Mouse (Mus musculus) MEL (cell line): ENCODE measurements at regions not wholly inside any gene's neighbourhood (a gene's known extent, or its start where the extent isn't known, plus 50 kb on each side); places are given as distances from the start of the nearest gene placed in this dataset.

ENCODE experiments used
- DNase-seq: peaks from one replicate; pipeline ENCODE4 v3.0.0; 2011; ENCODE audit warnings: low read depth, low spot score
- H3K27ac ChIP-seq: 2 replicates; pipeline ENCODE4 v1.5.1; 2012; ENCODE audit warnings: low read depth, mild to moderate bottlenecking, control low read depth, low read length, moderate library complexity; ENCODE audit not compliant: control insufficient read depth
- H3K27me3 ChIP-seq, 2 experiments: fragments of 150-350 bp in 1 of 2; sonication (generic) in 1 of 2; 2 replicates each; pipeline ENCODE4 v1.6.1; 2012; ENCODE audit warnings: low read length in 2 of 2, mild to moderate bottlenecking in 2 of 2, improper control_type of control experiment in 1 of 2, moderate library complexity in 1 of 2; ENCODE audit not compliant: insufficient read depth in 2 of 2, control insufficient read depth in 1 of 2
- H3K36me3 ChIP-seq, 2 experiments: 2 replicates each; pipeline ENCODE4 v1.6.1; 2012 to 2014; ENCODE audit warnings: low read length in 2 of 2, improper control_type of control experiment in 1 of 2, inconsistent platforms in 1 of 2, mild to moderate bottlenecking in 1 of 2; ENCODE audit not compliant: insufficient read depth in 2 of 2, control insufficient read depth in 1 of 2
- H3K4me1 ChIP-seq, 2 experiments: fragments of 150-350 bp in 1 of 2; sonication (generic) in 1 of 2; 2 replicates each; pipeline ENCODE4 v1.6.1; 2012; ENCODE audit warnings: low read length in 2 of 2, improper control_type of control experiment in 1 of 2, mild to moderate bottlenecking in 1 of 2; ENCODE audit not compliant: insufficient read depth in 2 of 2, control insufficient read depth in 1 of 2
- H3K4me3 ChIP-seq, 2 experiments: fragments of 150-350 bp in 1 of 2; sonication (generic) in 1 of 2; 2 replicates each; pipeline ENCODE4 v1.5.1; 2012; ENCODE audit warnings: low read depth in 2 of 2, low read length in 2 of 2, mild to moderate bottlenecking in 2 of 2, moderate library complexity in 2 of 2, control low read depth in 1 of 2, improper control_type of control experiment in 1 of 2; ENCODE audit not compliant: control insufficient read depth in 1 of 2, insufficient read depth in 1 of 2
- H3K79me2 ChIP-seq: 2 replicates; pipeline ENCODE4 v1.6.1; 2012; ENCODE audit warnings: mild to moderate bottlenecking, low read length, moderate library complexity; ENCODE audit not compliant: control insufficient read depth, poor library complexity, insufficient read depth
- H3K9ac ChIP-seq: 2 replicates; pipeline ENCODE4 v1.6.1; 2012; ENCODE audit warnings: low read depth, mild to moderate bottlenecking, control low read depth, low read length, moderate library complexity; ENCODE audit not compliant: control insufficient read depth, poor library complexity, severe bottlenecking
- H3K9me3 ChIP-seq: fragments of 150-350 bp; sonication (generic); replicated peaks from 2 replicates; pipeline ENCODE4 v1.6.1; 2012; ENCODE audit warnings: mild to moderate bottlenecking, low read length, improper control_type of control experiment, moderate library complexity; ENCODE audit not compliant: insufficient read depth
- BHLHE40 ChIP-seq: IDR thresholded peaks from 2 replicates; pipeline ENCODE4 v1.6.1; 2012; ENCODE audit warnings: low read depth, mild to moderate bottlenecking, inconsistent platforms, low read length, improper control_type of control experiment, borderline replicate concordance
- CHD1 ChIP-seq: IDR thresholded peaks from 2 replicates; pipeline ENCODE4 v1.6.1; 2012; ENCODE audit warnings: low read depth, mild to moderate bottlenecking, inconsistent platforms, low read length, improper control_type of control experiment
- CHD2 ChIP-seq: IDR thresholded peaks from 2 replicates; pipeline ENCODE4 v1.6.1; 2011; ENCODE audit warnings: low read length, improper control_type of control experiment
- CTCF ChIP-seq, 3 experiments: IDR thresholded peaks in 2 of 3; conservative IDR thresholded peaks in 1 of 3; 2 replicates each; pipeline ENCODE4 v1.5.1; 2011 to 2012; ENCODE audit warnings: low read length in 3 of 3, low read depth in 2 of 3, mild to moderate bottlenecking in 2 of 3, improper control_type of control experiment in 1 of 3, inconsistent platforms in 1 of 3, mixed read lengths in 1 of 3, moderate library complexity in 1 of 3; ENCODE audit not compliant: control insufficient read depth in 1 of 3, insufficient read depth in 1 of 3, poor library complexity in 1 of 3, severe bottlenecking in 1 of 3
- E2F4 ChIP-seq: IDR thresholded peaks from 2 replicates; pipeline ENCODE4 v1.6.1; 2011; ENCODE audit warnings: low read depth, low read length, improper control_type of control experiment, borderline replicate concordance
- ELF1 ChIP-seq: IDR thresholded peaks from 2 replicates; pipeline ENCODE4 v1.6.1; 2014; ENCODE audit warnings: low read depth, mild to moderate bottlenecking, inconsistent platforms, low read length, improper control_type of control experiment, moderate library complexity
- EP300 ChIP-seq, 2 experiments: IDR thresholded peaks; 2 replicates each; pipeline ENCODE4 v1.6.1; 2011; ENCODE audit warnings: improper control_type of control experiment in 2 of 2, low read length in 2 of 2, low read depth in 1 of 2, mild to moderate bottlenecking in 1 of 2
- ETS1 ChIP-seq: IDR thresholded peaks from 2 replicates; pipeline ENCODE4 v1.6.1; 2012; ENCODE audit warnings: low read depth, mild to moderate bottlenecking, inconsistent platforms, low read length, improper control_type of control experiment, moderate library complexity
- GABPA ChIP-seq: IDR thresholded peaks from 2 replicates; pipeline ENCODE4 v1.6.1; 2012; ENCODE audit warnings: low read depth, mild to moderate bottlenecking, inconsistent platforms, low read length, improper control_type of control experiment, moderate library complexity
- GATA1 ChIP-seq: IDR thresholded peaks from 2 replicates; pipeline ENCODE4 v1.6.1; 2011; ENCODE audit warnings: low read depth, low read length, improper control_type of control experiment
- HCFC1 ChIP-seq: IDR thresholded peaks from 2 replicates; pipeline ENCODE4 v1.6.1; 2012; ENCODE audit warnings: low read depth, mild to moderate bottlenecking, inconsistent platforms, low read length, improper control_type of control experiment, moderate library complexity
- JUND ChIP-seq: IDR thresholded peaks from 2 replicates; pipeline ENCODE4 v1.6.1; 2011; ENCODE audit warnings: low read depth, mild to moderate bottlenecking, improper control_type of control experiment, low read length
- KAT2A ChIP-seq: conservative IDR thresholded peaks from 2 replicates; pipeline ENCODE4 v1.6.1; 2012; ENCODE audit warnings: low read depth, low read length, improper control_type of control experiment, inconsistent platforms
- MAFK ChIP-seq: IDR thresholded peaks from 2 replicates; pipeline ENCODE4 v1.6.1; 2011; ENCODE audit warnings: low read depth, mild to moderate bottlenecking, low read length, improper control_type of control experiment, borderline replicate concordance
- MAX ChIP-seq: IDR thresholded peaks from 2 replicates; pipeline ENCODE4 v1.6.1; 2011; ENCODE audit warnings: low read length, improper control_type of control experiment
- MAZ ChIP-seq: IDR thresholded peaks from 2 replicates; pipeline ENCODE4 v1.6.1; 2012; ENCODE audit warnings: low read depth, mild to moderate bottlenecking, inconsistent platforms, low read length, improper control_type of control experiment
- MXI1 ChIP-seq: IDR thresholded peaks from 2 replicates; pipeline ENCODE4 v1.6.1; 2011; ENCODE audit warnings: mild to moderate bottlenecking, low read depth, low read length, improper control_type of control experiment
- MYB ChIP-seq: IDR thresholded peaks from 2 replicates; pipeline ENCODE4 v1.6.1; 2011; ENCODE audit warnings: mild to moderate bottlenecking, low read depth, low read length, improper control_type of control experiment
- MYC ChIP-seq: IDR thresholded peaks from 2 replicates; pipeline ENCODE4 v1.6.1; 2011; ENCODE audit warnings: low read depth, mild to moderate bottlenecking, low read length, improper control_type of control experiment, moderate library complexity
- NELFE ChIP-seq: IDR thresholded peaks from 2 replicates; pipeline ENCODE4 v1.6.1; 2011; ENCODE audit warnings: low read depth, low read length, improper control_type of control experiment
- NRF1 ChIP-seq: IDR thresholded peaks from 2 replicates; pipeline ENCODE4 v1.6.1; 2014; ENCODE audit warnings: low read depth, mild to moderate bottlenecking, inconsistent platforms, low read length, improper control_type of control experiment, moderate library complexity; ENCODE audit not compliant: poor library complexity, insufficient read depth, severe bottlenecking
- POLR2A ChIP-seq, 2 experiments: IDR thresholded peaks; 2 replicates each; pipeline ENCODE4 v1.6.1; 2011 to 2012; ENCODE audit warnings: low read length in 2 of 2, mild to moderate bottlenecking in 2 of 2, control low read depth in 1 of 2, improper control_type of control experiment in 1 of 2, low read depth in 1 of 2, moderate library complexity in 1 of 2; ENCODE audit not compliant: control insufficient read depth in 1 of 2, insufficient read depth in 1 of 2, poor library complexity in 1 of 2
- POLR2AphosphoS2 ChIP-seq: IDR thresholded peaks from 2 replicates; pipeline ENCODE4 v1.6.1; 2011; ENCODE audit warnings: low read length, improper control_type of control experiment
- POLR2AphosphoS5 ChIP-seq: IDR thresholded peaks from 2 replicates; pipeline ENCODE4 v1.6.1; 2012; ENCODE audit warnings: low read depth, borderline replicate concordance, mild to moderate bottlenecking, inconsistent platforms, low read length, moderate library complexity, mixed read lengths
- RAD21 ChIP-seq: IDR thresholded peaks from 2 replicates; pipeline ENCODE4 v1.6.1; 2011; ENCODE audit warnings: mild to moderate bottlenecking, low read depth, low read length, improper control_type of control experiment
- RCOR1 ChIP-seq: IDR thresholded peaks from 2 replicates; pipeline ENCODE4 v1.6.1; 2012; ENCODE audit warnings: low read depth, mild to moderate bottlenecking, inconsistent platforms, low read length, improper control_type of control experiment
- SIN3A ChIP-seq: IDR thresholded peaks from 2 replicates; pipeline ENCODE4 v1.6.1; 2012; ENCODE audit warnings: low read length, improper control_type of control experiment, inconsistent platforms
- SMC3 ChIP-seq: IDR thresholded peaks from 2 replicates; pipeline ENCODE4 v1.6.1; 2011; ENCODE audit warnings: low read depth, low read length, improper control_type of control experiment
- TAL1 ChIP-seq: IDR thresholded peaks from 2 replicates; pipeline ENCODE4 v1.6.1; 2012; ENCODE audit warnings: mild to moderate bottlenecking, inconsistent platforms, low read length, moderate library complexity, mixed read lengths
- TBP ChIP-seq: IDR thresholded peaks from 2 replicates; pipeline ENCODE4 v1.8.0; 2011; ENCODE audit warnings: low read depth, low read length, improper control_type of control experiment
- TCF12 ChIP-seq: IDR thresholded peaks from 2 replicates; pipeline ENCODE4 v1.6.1; 2014; ENCODE audit warnings: low read depth, mild to moderate bottlenecking, inconsistent platforms, low read length, improper control_type of control experiment, moderate library complexity
- UBTF ChIP-seq: IDR thresholded peaks from 2 replicates; pipeline ENCODE4 v1.6.1; 2012; ENCODE audit warnings: low read depth, mild to moderate bottlenecking, inconsistent platforms, low read length, improper control_type of control experiment, moderate library complexity, borderline replicate concordance; ENCODE audit not compliant: insufficient read depth
- USF1 ChIP-seq: IDR thresholded peaks from 2 replicates; pipeline ENCODE4 v1.6.1; 2014; ENCODE audit warnings: low read depth, mild to moderate bottlenecking, inconsistent platforms, low read length, improper control_type of control experiment, moderate library complexity
- USF2 ChIP-seq, 2 experiments: IDR thresholded peaks; 2 replicates each; pipeline ENCODE4 v1.6.1; 2011 to 2012; ENCODE audit warnings: improper control_type of control experiment in 2 of 2, low read length in 2 of 2, borderline replicate concordance in 1 of 2, inconsistent platforms in 1 of 2, low read depth in 1 of 2, mild to moderate bottlenecking in 1 of 2; ENCODE audit not compliant: insufficient read depth in 1 of 2
- ZC3H11A ChIP-seq: IDR thresholded peaks from 2 replicates; pipeline ENCODE4 v1.6.1; 2012; ENCODE audit warnings: low read depth, mild to moderate bottlenecking, inconsistent platforms, low read length, improper control_type of control experiment
- ZKSCAN1 ChIP-seq: IDR thresholded peaks from 2 replicates; pipeline ENCODE4 v1.6.1; 2012; ENCODE audit warnings: low read depth, mild to moderate bottlenecking, inconsistent platforms, low read length, improper control_type of control experiment, moderate library complexity
- ZMIZ1 ChIP-seq: IDR thresholded peaks from 2 replicates; pipeline ENCODE4 v1.6.1; 2012; ENCODE audit warnings: low read depth, mild to moderate bottlenecking, inconsistent platforms, low read length, improper control_type of control experiment, moderate library complexity
- ZNF384 ChIP-seq: IDR thresholded peaks from 2 replicates; pipeline ENCODE4 v1.6.1; 2012; ENCODE audit warnings: low read depth, mild to moderate bottlenecking, inconsistent platforms, low read length, improper control_type of control experiment

- Histone ChIP-seq H3K27me3 (no peaks in the 10 kb centered on the region), H3K4me3 (no peak overlapping the region), H3K4me1 (no peaks in the 10 kb centered on the region), H3K36me3 (no peaks in the 10 kb centered on the region), H3K9ac (no peak overlapping the region), H3K9me3 (no peaks in the 10 kb centered on the region), H3K27ac (no peak overlapping the region), H3K79me2 (no peaks in the 10 kb centered on the region)
- DNase-seq = peak; percentile 69
- TF ChIP-seq TCF12 = no peak
- TF ChIP-seq POLR2A (IDR thresholded peaks at IDR 0.05; ENCODE audit: control insufficient read depth in 1 of 2, insufficient read depth in 1 of 2, low read depth in 1 of 2, low read length in 2 of 2, poor library complexity in 1 of 2) = no peak
- TF ChIP-seq MYC = no peak
- TF ChIP-seq MAZ = no peak
- no peak for TF ChIP-seq ELF1
- TF ChIP-seq ZNF384 = peak; percentile 69; the same call in 1 of the 2 replicates
- TF ChIP-seq ZC3H11A = peak; percentile 86
- no peak for TF ChIP-seq RCOR1
- peak; percentile 84 for TF ChIP-seq SMC3
- no peak for TF ChIP-seq BHLHE40
- no peak for TF ChIP-seq CHD1
- TF ChIP-seq CTCF (IDR thresholded peaks at IDR 0.05 in 2 of 3, conservative IDR thresholded peaks at IDR 0.05 in 1 of 3; ENCODE audit: control insufficient read depth in 1 of 3, insufficient read depth in 1 of 3, low read depth in 2 of 3, low read length in 3 of 3, poor library complexity in 1 of 3, severe bottlenecking in 1 of 3) = peak; percentile 40 to 71 (median 58)
- no peak for TF ChIP-seq KAT2A
- TF ChIP-seq E2F4 = no peak
- no peak for TF ChIP-seq MAFK
- no peak for TF ChIP-seq GABPA
- no peak for TF ChIP-seq HCFC1
- TF ChIP-seq USF2 (IDR thresholded peaks at IDR 0.05; ENCODE audit: borderline replicate concordance in 1 of 2, insufficient read depth in 1 of 2, low read depth in 1 of 2, low read length in 2 of 2) = no peak
- no peak for TF ChIP-seq GATA1
- TF ChIP-seq POLR2AphosphoS5 = no peak
- no peak for TF ChIP-seq ETS1
- no peak for TF ChIP-seq JUND
- peak; percentile 85 for TF ChIP-seq RAD21
- TF ChIP-seq USF1 = no peak
- no peak for TF ChIP-seq EP300 (IDR thresholded peaks at IDR 0.05; ENCODE audit: low read depth in 1 of 2, low read length in 2 of 2)
- TF ChIP-seq NRF1 = no peak
- no peak for TF ChIP-seq UBTF
- TF ChIP-seq ZKSCAN1 = no peak
- TF ChIP-seq SIN3A = no peak
- TF ChIP-seq ZMIZ1 = no peak
- TF ChIP-seq POLR2AphosphoS2 = no peak
- no peak for TF ChIP-seq MXI1
- no peak for TF ChIP-seq TAL1
- no peak for TF ChIP-seq TBP
- no peak for TF ChIP-seq MAX
- no peak for TF ChIP-seq NELFE
- no peak for TF ChIP-seq MYB
- no peak for TF ChIP-seq CHD2
Measured at GRCm38 (mm10) chr6:12260325-12261076, 352.9 kb downstream of the Phf14 start.
